Mouse (Mus musculus) CD4-positive, CD25-positive, alpha-beta regulatory T cell, adult 4 months (primary cell): ENCODE data around the gene Hand2. TPM values are rescaled to one million over a fixed set of nuclear protein-coding genes. Genes with fewer than 3 reads are reported as not detected.

Experiments
- ATAC-seq: one replicate; pipeline ENCODE4 v1.8.0; 2017
- polyA plus RNA-seq, 2 experiments: library from polyadenylated mRNA; unstranded; fragments of 100-300 nt; shearing (Covaris generic); gene quantifications; one replicate each; pipeline ENCODE4 v1.2.1; 2017

Gene Hand2
- polyA plus RNA-seq, 2 experiments from 2014 or later: not detected

GRCm38 (mm10) chr8:57342386-57343090, 21.8 kb downstream of the Hand2 start:
- ATAC-seq: no peak

GRCm38 (mm10) chr8:57343731-57344315, 23.0 kb downstream of the Hand2 start:
- ATAC-seq: no peak

GRCm38 (mm10) chr8:57344956-57345870, 24.4 kb downstream of the Hand2 start:
- ATAC-seq: no peak

- ATAC-seq: no peak
These were observed 25.6 kb downstream of the Hand2 start for GRCm38 (mm10) chr8:57346371-57346770.

- ATAC-seq: no peak
These were observed 26.4 kb downstream of the Hand2 start for GRCm38 (mm10) chr8:57347141-57347540.

GRCm38 (mm10) chr8:57348251-57348650, 27.5 kb downstream of the Hand2 start:
- no peak for ATAC-seq

- no peak for ATAC-seq
These were observed 28.2 kb downstream of the Hand2 start for GRCm38 (mm10) chr8:57348866-57349520.

- ATAC-seq: no peak
These were observed 31.1 kb downstream of the Hand2 start for GRCm38 (mm10) chr8:57351861-57352260.

GRCm38 (mm10) chr8:57353346-57354305, 32.8 kb downstream of the Hand2 start:
- ATAC-seq: no peak

GRCm38 (mm10) chr8:57354876-57355275, 34.1 kb downstream of the Hand2 start:
- no peak for ATAC-seq

- no peak for ATAC-seq
These were observed 35.9 kb downstream of the Hand2 start for GRCm38 (mm10) chr8:57356529-57357325.

GRCm38 (mm10) chr8:57360493-57360892, 39.7 kb downstream of the Hand2 start:
- ATAC-seq: no peak

- ATAC-seq: no peak
These were observed 40.4 kb downstream of the Hand2 start for GRCm38 (mm10) chr8:57361003-57361805.

GRCm38 (mm10) chr8:57362881-57363280, 42.1 kb downstream of the Hand2 start:
- ATAC-seq: no peak

- no peak for ATAC-seq
These were observed 53.3 kb downstream of the Hand2 start for GRCm38 (mm10) chr8:57374044-57374443.
